Mouse (Mus musculus) ES-E14 (cell line): ENCODE data around the gene Tdrd5. TPM values are rescaled to one million over a fixed set of nuclear protein-coding genes. Genes with fewer than 3 reads are reported as not detected.

Source experiments
- DNase-seq: peaks from one replicate; pipeline ENCODE4 v3.0.0-alpha.2; 2013; ENCODE audit warnings: low read depth, low spot score
- H3K27ac ChIP-seq: 2 replicates; pipeline ENCODE4 v1.5.1; 2012; ENCODE audit warnings: low read depth, mild to moderate bottlenecking, low read length, moderate library complexity, mixed read lengths; ENCODE audit not compliant: poor library complexity, insufficient read depth, severe bottlenecking
- H3K36me3 ChIP-seq: 2 replicates; pipeline ENCODE4 v1.6.1; 2012; ENCODE audit warnings: mild to moderate bottlenecking, low read length, moderate library complexity, mixed read lengths; ENCODE audit not compliant: control insufficient read depth, poor library complexity, insufficient read depth, severe bottlenecking
- H3K4me1 ChIP-seq, 2 experiments: fragments of 150-350 bp in 1 of 2; sonication (generic) in 1 of 2; 2 replicates each; pipeline ENCODE4 v1.6.1; 2012; ENCODE audit warnings: low read length in 2 of 2, mild to moderate bottlenecking in 1 of 2, mixed read lengths in 1 of 2; ENCODE audit not compliant: control insufficient read depth in 2 of 2, insufficient read depth in 2 of 2, poor library complexity in 1 of 2
- H3K4me3 ChIP-seq, 2 experiments: fragments of 150-350 bp in 1 of 2; sonication (generic) in 1 of 2; 2 replicates each; pipeline ENCODE4 v1.5.1; 2012; ENCODE audit warnings: low read length in 2 of 2, low read depth in 1 of 2, mild to moderate bottlenecking in 1 of 2, mixed read lengths in 1 of 2; ENCODE audit not compliant: insufficient read depth in 1 of 2, poor library complexity in 1 of 2, severe bottlenecking in 1 of 2
- H3K9ac ChIP-seq: 2 replicates; pipeline ENCODE4 v1.6.1; 2012; ENCODE audit warnings: low read depth, mild to moderate bottlenecking, low read length, mixed read lengths; ENCODE audit not compliant: poor library complexity, insufficient read depth, severe bottlenecking
- H3K9me3 ChIP-seq: fragments of 150-350 bp; sonication (generic); 2 replicates; pipeline ENCODE4 v1.6.1; 2012; ENCODE audit warnings: low read depth, mild to moderate bottlenecking, low read length; ENCODE audit not compliant: control insufficient read depth, insufficient read depth
- CHD2 ChIP-seq: IDR thresholded peaks from 2 replicates; pipeline ENCODE4 v1.6.1; 2014; ENCODE audit warnings: mild to moderate bottlenecking, low read depth, low read length, inconsistent platforms
- HCFC1 ChIP-seq: IDR thresholded peaks from 2 replicates; pipeline ENCODE4 v1.6.1; 2012; ENCODE audit warnings: low read length, inconsistent platforms, borderline replicate concordance; ENCODE audit not compliant: insufficient read depth
- MAFK ChIP-seq: IDR thresholded peaks from 2 replicates; pipeline ENCODE4 v1.6.1; 2014; ENCODE audit warnings: mild to moderate bottlenecking, low read depth, low read length, inconsistent platforms; ENCODE audit not compliant: insufficient read depth
- ZC3H11A ChIP-seq: IDR thresholded peaks from 2 replicates; pipeline ENCODE4 v1.6.1; 2012; ENCODE audit warnings: low read depth, mild to moderate bottlenecking, inconsistent platforms, low read length, borderline replicate concordance
- ZNF384 ChIP-seq: IDR thresholded peaks from 2 replicates; pipeline ENCODE4 v1.6.1; 2012; ENCODE audit warnings: low read depth, low read length, inconsistent platforms
- in situ Hi-C, 2 experiments: fragments of 600-800 bp; cut with MboI; formaldehyde crosslinking; loops; one replicate each; pipeline ENCODE4 v1.15.1; 2025; ENCODE audit warnings: low sequenced_read_pairs in 2 of 2, inconsistent platforms in 1 of 2; ENCODE audit not compliant: unreplicated experiment in 2 of 2
- total RNA-seq: library from RNA; depleted of rRNA; stranded (reverse); fragments of 300-350 nt; gene quantifications from 2 replicates; pipeline ENCODE4 v1.2.3, GENCODE M21; 2012

Tdrd5 gene
- total RNA-seq, 1 experiment: 1.7 TPM

GRCm38 (mm10) chr1:156345633-156346032 lies 42.2 kb upstream of the Tdrd5 start:
- Histone ChIP-seq H3K4me3 (no peak overlapping the region), H3K27ac (no peak overlapping the region), H3K9ac (no peak overlapping the region), H3K9me3 (no peaks in the 10 kb centered on the region), H3K36me3 (no peaks in the 10 kb centered on the region), H3K4me1 (no peaks in the 10 kb centered on the region)
- TF ChIP-seq MAFK: no peak
- TF ChIP-seq ZNF384: no peak
- no peak for TF ChIP-seq ZC3H11A
- TF ChIP-seq CHD2: no peak
- no peak for TF ChIP-seq HCFC1
- DNase-seq: no peak
- in situ Hi-C loops: no loop called here

GRCm38 (mm10) chr1:156344433-156344832 lies 41.0 kb upstream of the Tdrd5 start:
- Histone ChIP-seq H3K27ac (no peak overlapping the region), H3K36me3 (no peaks in the 10 kb centered on the region), H3K9me3 (no peaks in the 10 kb centered on the region), H3K4me1 (no peaks in the 10 kb centered on the region), H3K9ac (no peak overlapping the region), H3K4me3 (no peak overlapping the region)
- TF ChIP-seq HCFC1 (no peak), ZNF384 (no peak), ZC3H11A (no peak), MAFK (no peak), CHD2 (no peak)
- DNase-seq: no peak
- in situ Hi-C loops: no loop called here

GRCm38 (mm10) chr1:156340847-156341246 lies 37.4 kb upstream of the Tdrd5 start:
- in situ Hi-C loops: no loop called here
- no peak for TF ChIP-seq ZNF384
- TF ChIP-seq CHD2: no peak
- TF ChIP-seq HCFC1: no peak
- no peak for TF ChIP-seq ZC3H11A
- TF ChIP-seq MAFK: no peak
- Histone ChIP-seq H3K9ac (no peak overlapping the region), H3K4me1 (no peaks in the 10 kb centered on the region), H3K4me3 (no peak overlapping the region), H3K9me3 (no peaks in the 10 kb centered on the region), H3K27ac (no peak overlapping the region), H3K36me3 (no peaks in the 10 kb centered on the region)
- DNase-seq: no peak

- H3K36me3 ChIP-seq: no peaks in the 10 kb centered on the region
- TF ChIP-seq HCFC1 (no peak), ZNF384 (no peak), MAFK (no peak), ZC3H11A (no peak), CHD2 (no peak)
- in situ Hi-C loops: no loop called here
These were observed 19.7 kb upstream of the Tdrd5 start for GRCm38 (mm10) chr1:156323126-156323525.

GRCm38 (mm10) chr1:156310630-156311029 lies 7.2 kb upstream of the Tdrd5 start, which contains the start of gene Nphs2:
TSS of gene Nphs2 (plus strand) at chr1:156310727.
- Histone ChIP-seq H3K4me3 (peak within 1 kb of the TSS; percentile 54 to 58; a peak in 3 of 4 replicates), H3K27ac (no peak within 1 kb of the TSS), H3K9ac (no peak within 1 kb of the TSS), H3K9me3 (no peaks in the 10 kb centered on the region), H3K4me1 (no peaks in the 10 kb centered on the region), H3K36me3 (no peaks in the 10 kb centered on the region)
- no peak for DNase-seq
- TF ChIP-seq HCFC1 (no peak), ZNF384 (no peak), CHD2 (no peak)
- in situ Hi-C loops: no loop called here

More at GRCm38 (mm10) chr1:156323126-156323525, 19.7 kb upstream of the Tdrd5 start:
- H3K9ac ChIP-seq: no peak overlapping the region
- H3K4me3 ChIP-seq: no peak overlapping the region
- no peak overlapping the region for H3K27ac ChIP-seq
- H3K9me3 ChIP-seq: no peaks in the 10 kb centered on the region
- no peaks in the 10 kb centered on the region for H3K4me1 ChIP-seq
- no peak for DNase-seq
